Mouse (Mus musculus) cerebellum, adult 2 months (tissue): Measurements from ENCODE around the gene Shank2. TPM values are rescaled to one million over a fixed set of nuclear protein-coding genes. Genes with fewer than 3 reads are reported as not detected.

Experiments
- DNase-seq, 2 experiments: peaks; one replicate each; pipeline ENCODE4 v3.0.0; 2021
- H3K27ac ChIP-seq: fragments of 200-500 bp; 2 replicates; pipeline ENCODE4 v1.5.1; 2012; ENCODE audit warnings: low read length, control low read depth, inconsistent platforms; ENCODE audit not compliant: insufficient read depth
- H3K27me3 ChIP-seq: fragments of 200-500 bp; 2 replicates; pipeline ENCODE4 v1.6.1; 2012; ENCODE audit warnings: inconsistent platforms, mild to moderate bottlenecking, low read length, moderate library complexity; ENCODE audit not compliant: control insufficient read depth, insufficient read depth
- H3K4me1 ChIP-seq: fragments of 200-500 bp; 2 replicates; pipeline ENCODE4 v1.6.1; 2011; ENCODE audit warnings: low read length; ENCODE audit not compliant: control insufficient read depth, insufficient read depth
- H3K4me3 ChIP-seq: fragments of 200-500 bp; replicated peaks from 2 replicates; pipeline ENCODE3; 2011; ENCODE audit warnings: mild to moderate bottlenecking, low read depth, low read length, control low read depth; ENCODE audit not compliant: insufficient read depth
- CTCF ChIP-seq: fragments of 200-500 bp; IDR thresholded peaks from 2 replicates; pipeline ENCODE4 v1.5.1; 2011; ENCODE audit warnings: low read depth, mild to moderate bottlenecking, control low read depth, low read length, moderate library complexity, borderline replicate concordance; ENCODE audit not compliant: insufficient read depth
- POLR2A ChIP-seq: fragments of 200-500 bp; IDR thresholded peaks from 2 replicates; pipeline ENCODE4 v1.6.1; 2011; ENCODE audit warnings: low read length, control low read depth, borderline replicate concordance; ENCODE audit not compliant: insufficient read depth
- WGBS: fragments of 180-500 bp; shearing (Covaris S2); methylation state at CpG from one replicate; pipeline ENCODE4 v1.1.7; 2018; 5-methylcytosine and 5-hydroxymethylcytosine counted together
- polyA plus RNA-seq: library from polyadenylated mRNA; depleted of rRNA; stranded (reverse); fragments of >200 nt; gene quantifications from 2 replicates; pipeline ENCODE4 v1.2.3, GENCODE M21; 2012

The Shank2 gene
- polyA plus RNA-seq, 1 experiment: 46.3 TPM

DNA sequence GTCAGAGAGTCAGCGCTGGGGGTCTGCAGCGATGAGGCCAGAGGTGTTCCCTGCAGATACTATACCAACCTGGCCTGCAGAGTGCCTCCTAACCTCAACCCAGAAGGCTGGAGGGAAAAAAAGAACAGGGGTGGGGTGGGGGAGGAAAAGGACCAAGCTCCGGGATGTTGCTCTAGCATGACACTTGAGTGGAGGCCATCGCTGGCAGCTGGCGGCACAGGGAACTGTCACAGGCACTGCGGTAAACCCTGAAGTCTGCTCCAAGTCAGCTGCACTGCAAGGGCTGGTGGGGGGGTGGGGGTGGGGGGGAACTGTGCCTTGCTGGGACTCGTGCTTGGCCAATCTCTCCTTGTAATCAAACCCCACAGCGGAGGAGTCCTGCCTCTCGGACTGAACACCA lies 448.9 kb downstream of the Shank2 start:
- Histone ChIP-seq H3K4me3 (no peak overlapping the region), H3K4me1 (peaks cover 9% of the 10 kb centered on the region), H3K27me3 (no peaks in the 10 kb centered on the region), H3K27ac (no peak overlapping the region)
- no peak for DNase-seq
- 62% methylated on average over 9 of the region's 9 CpGs for WGBS
- TF ChIP-seq CTCF (no peak), POLR2A (no peak)

GRCm38 (mm10) chr7:144458881-144459280 lies 457.2 kb downstream of the Shank2 start:
- no peaks in the 10 kb centered on the region for H3K27me3 ChIP-seq
- no peak overlapping the region for H3K27ac ChIP-seq
- H3K4me1 ChIP-seq: peaks cover 9% of the 10 kb centered on the region; the same call in 1 of the 2 replicates
- DNase-seq: no peak
- 77% methylated on average over 1 of the region's 1 CpGs for WGBS
- no peak for TF ChIP-seq POLR2A
- no peak for TF ChIP-seq CTCF
- H3K4me3 ChIP-seq: no peak overlapping the region

GRCm38 (mm10) chr7:144461246-144461902 lies 459.6 kb downstream of the Shank2 start:
- peaks cover 9% of the 10 kb centered on the region; the same call in 1 of the 2 replicates for H3K4me1 ChIP-seq
- TF ChIP-seq POLR2A: no peak
- no peak for TF ChIP-seq CTCF
- no peak for DNase-seq
- no peak overlapping the region for H3K4me3 ChIP-seq
- H3K27ac ChIP-seq: no peak overlapping the region
- 94% methylated on average over 6 of the region's 6 CpGs for WGBS
- H3K27me3 ChIP-seq: no peaks in the 10 kb centered on the region

GRCm38 (mm10) chr7:144462577-144462976 lies 460.8 kb downstream of the Shank2 start:
- WGBS: 66% methylated on average over 7 of the region's 7 CpGs
- H3K27me3 ChIP-seq: no peaks in the 10 kb centered on the region
- H3K27ac ChIP-seq: no peak overlapping the region
- TF ChIP-seq POLR2A (no peak), CTCF (no peak)
- no peak for DNase-seq
- no peak overlapping the region for H3K4me3 ChIP-seq
- H3K4me1 ChIP-seq: peaks cover 7% of the 10 kb centered on the region; the same call in 1 of the 2 replicates

GRCm38 (mm10) chr7:144468741-144469140 lies 467.0 kb downstream of the Shank2 start:
- H3K27me3 ChIP-seq: no peaks in the 10 kb centered on the region
- H3K4me3 ChIP-seq: no peak overlapping the region
- DNase-seq: no peak
- no peak overlapping the region for H3K27ac ChIP-seq
- WGBS: 85% methylated on average over 5 of the region's 5 CpGs
- peaks cover 13% of the 10 kb centered on the region; the same call in 1 of the 2 replicates for H3K4me1 ChIP-seq
- no peak for TF ChIP-seq POLR2A
- TF ChIP-seq CTCF: no peak

- 0% methylated on average over 4 of the region's 4 CpGs for whole genome bisulfite sequencing
- TF ChIP-seq CTCF (no peak), POLR2A (no peak)
- Histone ChIP-seq H3K27ac (no peak overlapping the region), H3K4me3 (peak overlapping the region; percentile 89), H3K27me3 (no peaks in the 10 kb centered on the region), H3K4me1 (peaks cover 13% of the 10 kb centered on the region; the same call in 1 of the 2 replicates)
- DNase-seq: no peak
Observed at GRCm38 (mm10) chr7:144469181-144469641, 467.5 kb downstream of the Shank2 start.

DNA sequence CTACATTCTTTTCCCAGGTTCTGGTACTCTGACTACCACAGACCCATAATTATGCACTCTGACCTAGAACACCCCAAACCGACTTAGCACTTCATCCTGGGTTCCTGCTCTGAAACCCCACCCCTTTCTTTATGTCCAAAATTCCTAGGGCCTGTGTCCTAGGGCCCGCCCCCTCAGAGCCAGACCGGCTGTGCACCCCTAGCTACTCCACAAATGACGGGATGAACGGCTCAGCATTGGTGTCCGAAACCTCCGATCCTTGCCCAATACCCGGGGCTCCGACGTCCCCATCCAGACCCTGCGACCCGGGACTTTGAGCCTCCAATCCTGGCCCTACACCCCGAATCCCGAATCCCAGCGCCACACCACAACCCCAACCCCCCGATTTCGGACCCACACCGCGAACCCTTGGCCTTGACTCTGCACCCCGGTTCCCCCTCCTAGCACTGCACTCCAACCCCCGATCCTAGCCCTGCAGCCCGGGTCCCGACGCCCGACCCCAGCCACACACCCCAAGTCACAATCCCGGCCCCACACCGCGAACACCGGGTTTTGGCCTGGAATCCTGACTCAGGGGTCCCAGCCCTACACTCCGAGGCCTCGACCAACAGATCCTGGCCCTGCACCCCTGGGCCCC lies 468.3 kb downstream of the Shank2 start:
- WGBS: 2% methylated on average over 31 of the region's 31 CpGs
- no peak for TF ChIP-seq POLR2A

More for the DNA sequence above, 468.3 kb downstream of the Shank2 start:
- Histone ChIP-seq H3K27me3 (no peaks in the 10 kb centered on the region), H3K4me3 (peak overlapping the region; percentile 89), H3K4me1 (peaks cover 13% of the 10 kb centered on the region; the same call in 1 of the 2 replicates), H3K27ac (peak overlapping the region; percentile 25; the same call in 1 of the 2 replicates)
- peak in 1 of 2 experiments; percentile 15 for DNase-seq
